Comparison of ENCODE assay signal across 18 mouse cellular contexts in the genomic region with DNA sequence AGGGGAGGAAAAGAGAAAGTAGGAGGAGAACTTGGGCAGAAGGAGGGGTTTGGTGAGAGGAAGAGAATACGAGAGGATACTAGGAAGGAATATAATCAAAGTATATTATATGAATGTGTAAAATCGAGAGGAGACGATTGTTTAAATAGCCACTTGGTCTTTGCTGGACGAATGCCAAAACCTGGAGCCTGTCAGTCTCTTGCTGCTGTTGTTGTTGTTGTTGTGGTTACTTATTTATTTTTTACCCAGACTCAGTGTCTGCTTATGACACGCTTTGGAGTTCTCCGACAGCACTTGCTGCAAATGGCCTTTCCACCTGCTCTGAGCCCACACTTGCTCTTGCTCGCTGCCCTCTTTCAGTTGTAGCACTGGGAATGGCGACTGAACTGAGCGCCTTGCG. TPM values are rescaled to one million over a fixed set of nuclear protein-coding genes. Genes with fewer than 3 reads are reported as not detected.
"Had no signal": no experiment of that assay in that cellular context is flagged by ENCODE, and none has a peak within 500 bp of the region (broad histone marks: within the 10 kb centered on the region; RNA-seq: fewer than 3 reads in every experiment).

No protein-coding gene starts in this region.

- ATAC-seq: liver, embryonic 12.5 days; midbrain, embryonic 16.5 days had no signal

- DNase-seq: lung, embryonic 14.5 days; lung, postnatal 10 days; lung, postnatal 4 days; retina, postnatal 1 day; right cerebral cortex, postnatal 4 days; spleen, adult 18-20 months; thymus, adult 2 months; thymus, postnatal 25 days had no signal

- H3K9me3 ChIP-seq: intestine, embryonic 15.5 days; limb, embryonic 15.5 days; liver, embryonic 12.5 days; midbrain, embryonic 10.5 days; neural tube, embryonic 13.5 days; stomach, embryonic 15.5 days had no signal

- H3K4me3 ChIP-seq: intestine, embryonic 15.5 days; layer of hippocampus, adult 2 months; left cerebral cortex, adult 2 months; limb, embryonic 15.5 days; liver, embryonic 12.5 days; midbrain, embryonic 10.5 days; neural tube, embryonic 13.5 days; stomach, embryonic 15.5 days had no signal

- H3K27me3 ChIP-seq: intestine, embryonic 15.5 days; limb, embryonic 15.5 days; neural tube, embryonic 13.5 days; stomach, embryonic 15.5 days had no signal

- H3K27ac ChIP-seq: intestine, embryonic 15.5 days; layer of hippocampus, adult 2 months; left cerebral cortex, adult 2 months; limb, embryonic 15.5 days; liver, embryonic 12.5 days; midbrain, embryonic 10.5 days; neural tube, embryonic 13.5 days; stomach, embryonic 15.5 days had no signal

- H3K9ac ChIP-seq: intestine, embryonic 15.5 days; limb, embryonic 15.5 days; liver, embryonic 12.5 days; lung, embryonic 14.5 days; neural tube, embryonic 13.5 days; stomach, embryonic 15.5 days had no signal

- H3K4me1 ChIP-seq: limb, embryonic 15.5 days; liver, embryonic 12.5 days; midbrain, embryonic 10.5 days; neural tube, embryonic 13.5 days; stomach, embryonic 15.5 days had no signal

- H3K4me2 ChIP-seq: intestine, embryonic 15.5 days; limb, embryonic 15.5 days; liver, embryonic 12.5 days; lung, embryonic 14.5 days; neural tube, embryonic 13.5 days; stomach, embryonic 15.5 days had no signal

- H3K36me3 ChIP-seq: intestine, embryonic 15.5 days; limb, embryonic 15.5 days; liver, embryonic 12.5 days; midbrain, embryonic 10.5 days; neural tube, embryonic 13.5 days; stomach, embryonic 15.5 days had no signal

RNA-seq across cellular contexts. Expression of gene Ccdc73, which starts 7.2 kb away (rescaled TPM):
- total RNA-seq: left cerebral cortex, postnatal 25 days had no signal
